Mouse (Mus musculus) limb, embryonic 10.5 days (tissue): Measurements from ENCODE around the gene Pex3. TPM values are rescaled to one million over a fixed set of nuclear protein-coding genes. Genes with fewer than 3 reads are reported as not detected.

Experiments
- polyA plus RNA-seq: library from polyadenylated mRNA; unstranded; fragments of >200 nt; fragmentation: Nextera tagmentation; extraction: Ambion mirVana; gene quantifications from 2 replicates; pipeline ENCODE4 v1.2.1, GENCODE M21; 2016

Gene Pex3
- polyA plus RNA-seq, 1 experiment from 2014 or later, result 18.7 TPM

Other genes with a start within 250 kb of the Pex3 start
- gene Phactr2, start 78.7 kb downstream of the Pex3 start, polyA plus RNA-seq, result 16.2 and 21.3 TPM in 2 replicates
- gene Fuca2, start 53.6 kb downstream of the Pex3 start, polyA plus RNA-seq, result 21.3 and 23.6 TPM in 2 replicates
- gene Adat2, start 248 bp downstream of the Pex3 start, polyA plus RNA-seq, result 5.3 and 6.6 TPM in 2 replicates